Mouse (Mus musculus): ENCODE measurements at regions not wholly inside any gene's neighbourhood (a gene's known extent, or its start where the extent isn't known, plus 50 kb on each side); places are given as distances from the start of the nearest gene placed in this dataset.

- no peak for DNase-seq (ENCODE audit: low spot score in 2 of 2)
Observed at GRCm38 (mm10) chr17:43219636-43220035, 50.5 kb upstream of the Adgrf1 start.

Measured in urinary bladder, postnatal 36 days (tissue).